Mouse (Mus musculus) heart, embryonic 11.5 days (tissue): Measurements from ENCODE around the gene Usp19. TPM values are rescaled to one million over a fixed set of nuclear protein-coding genes. Genes with fewer than 3 reads are reported as not detected.

Experiments used
- polyA plus RNA-seq: library from polyadenylated mRNA; unstranded; fragments of >200 nt; fragmentation: Nextera tagmentation; extraction: Ambion mirVana; gene quantifications from 2 replicates; pipeline ENCODE4 v1.2.1, GENCODE M21; 2014

The Usp19 gene
- polyA plus RNA-seq, 1 experiment from 2014 or later, result 48.9 TPM

Other genes with a start within 250 kb of the Usp19 start
- 115 and 149 TPM in 2 replicates for gene Dag1, start 226.6 kb upstream of the Usp19 start, polyA plus RNA-seq
- gene Nicn1, start 200.2 kb upstream of the Usp19 start, polyA plus RNA-seq, result 25.1 and 26.0 TPM in 2 replicates
- gene Amt, start 193.7 kb upstream of the Usp19 start, polyA plus RNA-seq, result 12.9 and 15.3 TPM in 2 replicates
- 252 and 277 TPM in 2 replicates for gene Rhoa, start 184.5 kb upstream of the Usp19 start, polyA plus RNA-seq
- 28.5 and 34.7 TPM in 2 replicates for gene Tcta, start 184.4 kb upstream of the Usp19 start, polyA plus RNA-seq
- gene Gpx1, start 151.7 kb upstream of the Usp19 start, polyA plus RNA-seq, result 1,289 and 1,462 TPM in 2 replicates
- gene Usp4, start 142.7 kb upstream of the Usp19 start, polyA plus RNA-seq, result 100.0 and 113 TPM in 2 replicates
- gene 1700102P08Rik, start 97.8 kb upstream of the Usp19 start, polyA plus RNA-seq, result 0.46 and 0.66 TPM in 2 replicates
- 1.1 and 1.4 TPM in 2 replicates for gene Ccdc36, start 62.1 kb upstream of the Usp19 start, polyA plus RNA-seq
- not detected in 2 replicates for gene BC048562, start 54.1 kb upstream of the Usp19 start, polyA plus RNA-seq
- 34.6 and 46.9 TPM in 2 replicates for gene Ccdc71, start 30.1 kb upstream of the Usp19 start, polyA plus RNA-seq
- 58.1 and 71.8 TPM in 2 replicates for gene Klhdc8b, start 29.0 kb upstream of the Usp19 start, polyA plus RNA-seq
- gene Lamb2, start 10.9 kb upstream of the Usp19 start, polyA plus RNA-seq, result 22.7 and 30.4 TPM in 2 replicates
- 86.7 and 89.6 TPM in 2 replicates for gene Qars, start 17.1 kb downstream of the Usp19 start, polyA plus RNA-seq
- gene Qrich1, start 26.2 kb downstream of the Usp19 start, polyA plus RNA-seq, result 103 and 109 TPM in 2 replicates
- 130 TPM in 2 replicates for gene Impdh2, start 69.7 kb downstream of the Usp19 start, polyA plus RNA-seq
- 56.6 and 58.9 TPM in 2 replicates for gene Ndufaf3, start 76.8 kb downstream of the Usp19 start, polyA plus RNA-seq
- 85.8 and 88.6 TPM in 2 replicates for gene Dalrd3, start 79.3 kb downstream of the Usp19 start, polyA plus RNA-seq
- 48.6 and 60.8 TPM in 2 replicates for gene Wdr6, start 88.1 kb downstream of the Usp19 start, polyA plus RNA-seq
- gene P4htm, start 107.1 kb downstream of the Usp19 start, polyA plus RNA-seq, result 14.7 and 15.0 TPM in 2 replicates
- gene Arih2, start 158.8 kb downstream of the Usp19 start, polyA plus RNA-seq, result 37.6 and 44.3 TPM in 2 replicates
- 30.3 and 45.9 TPM in 2 replicates for gene Slc25a20, start 171.5 kb downstream of the Usp19 start, polyA plus RNA-seq
- 29.8 and 33.7 TPM in 2 replicates for gene Prkar2a, start 198.7 kb downstream of the Usp19 start, polyA plus RNA-seq